Mouse (Mus musculus): Measurements from ENCODE around the gene Gdpd1.
"Not testable (repeated sequence)": the region's sequence is repeated elsewhere in the genome, so short reads cannot be mapped to it uniquely, and the experiment has no call there.

Gene Gdpd1

DNA sequence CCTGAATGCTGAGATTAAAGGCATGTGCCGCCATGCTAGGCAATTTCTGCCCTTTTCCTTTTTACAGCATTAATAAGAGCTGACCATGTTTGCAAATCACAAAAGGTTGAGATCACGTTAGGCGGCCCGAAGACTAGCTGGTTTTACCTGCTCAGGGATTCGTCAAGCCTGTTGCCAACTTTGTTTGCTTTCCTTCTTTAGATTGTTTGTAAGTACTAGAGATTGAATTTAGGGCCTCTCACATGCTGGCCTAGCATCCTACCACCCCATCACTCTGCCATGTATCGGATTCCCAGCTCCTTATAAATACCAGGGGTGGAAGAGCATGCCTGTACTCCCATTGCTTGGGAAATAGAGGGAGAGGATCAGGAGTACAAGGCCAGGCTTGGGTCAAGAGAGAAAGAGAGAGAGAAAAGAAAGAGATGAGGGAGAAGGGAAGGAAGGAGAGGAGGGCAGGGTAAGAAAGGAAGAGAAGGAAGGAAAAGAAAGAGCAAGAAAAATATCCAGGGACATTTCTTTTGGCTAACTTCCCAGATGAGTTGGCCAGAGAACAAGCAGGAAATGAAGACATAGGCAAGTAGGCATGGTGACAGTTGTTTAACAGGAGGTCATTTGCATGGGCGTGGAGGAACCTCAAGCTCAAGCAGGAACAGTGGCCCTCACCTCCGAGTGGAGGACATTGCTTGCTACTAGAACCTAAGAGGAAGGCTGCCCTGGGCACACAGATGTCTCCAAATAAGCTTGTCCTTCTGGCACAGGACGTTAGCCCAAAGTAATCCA is 47.6 kb downstream of the Gdpd1 start:
- DNase-seq (ENCODE audit: low spot score) = no peak

GRCm38 (mm10) chr11:87025351-87025750 is 48.5 kb downstream of the Gdpd1 start:
- DNase-seq (ENCODE audit: low spot score) = no peak

DNA sequence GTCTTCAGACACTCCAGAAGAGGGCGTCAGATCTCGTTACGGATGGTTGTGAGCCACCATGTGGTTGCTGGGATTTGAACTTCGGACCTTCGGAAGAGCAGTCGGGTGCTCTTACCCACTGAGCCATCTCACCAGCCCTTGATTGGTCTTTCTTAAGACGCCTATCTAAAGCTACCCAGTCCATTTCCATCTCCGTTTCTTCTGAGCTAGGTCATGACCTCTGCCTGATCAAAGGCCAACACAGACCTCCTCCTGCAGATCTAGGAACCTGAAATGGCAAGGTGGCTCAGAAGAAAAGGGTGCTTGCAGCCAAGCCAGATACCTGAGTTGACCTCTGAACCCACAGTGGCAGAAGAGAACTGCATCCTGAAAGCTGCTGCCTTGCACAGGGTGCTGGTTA is 50.6 kb downstream of the Gdpd1 start:
- not testable (repeated sequence) for DNase-seq (ENCODE audit: low spot score)

GRCm38 (mm10) chr11:87022765-87023164 is 51.1 kb downstream of the Gdpd1 start:
- DNase-seq (ENCODE audit: low spot score) = no peak

DNA sequence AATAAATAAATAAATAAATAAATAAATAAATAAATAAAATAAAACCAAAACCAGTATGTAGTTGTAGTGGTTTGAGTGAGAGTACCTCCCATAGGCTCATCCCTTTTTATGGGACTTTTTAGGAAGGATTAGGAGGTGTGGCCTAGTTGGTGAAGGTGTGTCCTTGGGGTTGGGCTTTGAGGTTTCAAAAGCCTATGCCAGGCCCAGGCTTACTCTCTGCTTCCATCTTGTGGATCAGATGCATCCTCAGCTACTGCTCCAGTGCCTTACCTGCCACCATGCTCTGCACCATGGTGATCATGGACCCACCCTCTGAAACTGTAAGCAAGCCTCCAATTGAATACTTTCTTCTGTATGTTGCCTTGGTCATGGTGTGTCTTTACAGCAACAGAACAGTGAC is 52.3 kb downstream of the Gdpd1 start:
- DNase-seq (ENCODE audit: low spot score) = no peak

GRCm38 (mm10) chr11:87020449-87020848 is 53.4 kb downstream of the Gdpd1 start:
- no peak for DNase-seq (ENCODE audit: low spot score)

- DNase-seq (ENCODE audit: low spot score) = no peak
Measured at GRCm38 (mm10) chr11:87019431-87019830, 54.4 kb downstream of the Gdpd1 start.

- DNase-seq (ENCODE audit: low spot score) = no peak
Measured at GRCm38 (mm10) chr11:87018081-87018480, 55.8 kb downstream of the Gdpd1 start.

DNA sequence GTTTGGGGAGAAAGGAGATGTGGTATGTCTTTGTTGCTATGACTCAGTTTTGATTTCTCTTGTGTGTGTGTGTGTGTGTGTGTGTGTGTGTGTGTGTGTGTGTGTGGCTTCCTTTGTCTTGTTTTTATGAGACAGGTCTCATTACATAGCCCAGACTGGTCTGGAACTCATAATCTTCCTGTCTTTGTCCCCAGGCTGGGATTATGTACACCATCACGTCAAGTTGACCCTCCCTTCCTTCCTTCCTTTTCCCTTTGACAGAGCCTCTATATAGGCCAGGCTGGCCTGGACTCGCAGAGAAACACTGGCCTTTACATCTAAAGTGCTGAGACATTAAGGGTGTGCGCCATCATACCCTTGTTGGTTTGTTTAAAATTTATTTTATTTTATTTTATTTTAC is 58.2 kb downstream of the Gdpd1 start:
- no peak for DNase-seq (ENCODE audit: low spot score)

- DNase-seq (ENCODE audit: low spot score) = peak; percentile 49
Measured at GRCm38 (mm10) chr11:87010476-87010875, 63.4 kb downstream of the Gdpd1 start.

DNA sequence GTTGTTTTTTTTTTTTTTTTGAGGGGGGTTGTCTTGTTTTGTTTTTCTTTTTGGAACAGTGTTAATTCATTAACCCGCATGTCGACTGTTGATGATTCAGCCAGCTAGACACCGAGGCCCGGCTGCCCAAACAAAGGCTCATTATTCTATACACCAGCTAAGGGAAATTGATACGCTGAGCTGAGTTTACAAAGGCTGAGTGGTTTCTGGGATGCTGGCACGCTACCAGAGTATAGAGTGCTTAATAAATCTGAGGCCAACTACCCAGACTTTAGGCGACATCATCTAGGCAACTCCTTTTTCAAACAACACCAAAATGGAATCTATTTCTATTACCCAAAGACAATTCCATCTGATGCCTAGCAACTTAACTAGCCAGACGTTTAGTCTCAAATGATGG is 66.5 kb downstream of the Gdpd1 start:
- DNase-seq (ENCODE audit: low spot score) = no peak

- no peak for DNase-seq (ENCODE audit: low spot score)
Measured at GRCm38 (mm10) chr11:87004960-87005755, 68.7 kb downstream of the Gdpd1 start.

DNA sequence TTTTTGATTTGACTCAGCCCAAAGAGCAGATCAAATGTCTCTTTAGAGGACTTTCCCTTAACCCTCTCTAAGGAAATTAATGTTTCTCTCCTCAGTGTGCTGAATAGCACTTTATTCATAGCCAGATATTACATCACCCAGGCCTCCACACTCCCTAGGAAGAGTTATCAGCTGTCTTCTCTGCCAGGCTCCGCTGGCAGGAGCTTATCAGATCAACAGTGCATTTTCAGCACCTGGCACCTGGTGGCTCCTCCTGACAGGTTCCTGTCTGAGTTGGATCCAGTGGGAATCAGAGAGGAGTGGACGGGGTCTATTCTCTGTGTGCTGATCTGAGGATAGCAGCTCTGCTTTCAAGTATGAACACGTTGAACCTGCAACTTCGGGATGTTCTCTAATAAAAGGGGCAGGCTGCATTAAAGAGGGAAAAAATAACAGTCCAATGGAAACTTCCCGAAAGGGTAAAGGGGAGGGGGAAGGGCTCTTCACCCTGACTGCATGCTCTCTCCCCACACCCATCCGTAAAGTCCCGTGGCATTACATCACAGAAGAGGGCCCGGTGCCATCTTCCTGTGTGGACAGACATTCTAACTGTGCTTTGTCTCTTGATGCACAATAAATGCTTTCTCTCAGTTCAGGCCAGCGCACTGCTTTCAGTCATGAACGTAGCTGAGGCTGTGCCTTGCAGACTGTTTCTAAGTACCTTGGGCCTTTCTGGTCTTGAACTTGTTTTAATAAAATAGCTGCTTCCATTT is 71.6 kb downstream of the Gdpd1 start:
- no peak for DNase-seq (ENCODE audit: low spot score)

DNA sequence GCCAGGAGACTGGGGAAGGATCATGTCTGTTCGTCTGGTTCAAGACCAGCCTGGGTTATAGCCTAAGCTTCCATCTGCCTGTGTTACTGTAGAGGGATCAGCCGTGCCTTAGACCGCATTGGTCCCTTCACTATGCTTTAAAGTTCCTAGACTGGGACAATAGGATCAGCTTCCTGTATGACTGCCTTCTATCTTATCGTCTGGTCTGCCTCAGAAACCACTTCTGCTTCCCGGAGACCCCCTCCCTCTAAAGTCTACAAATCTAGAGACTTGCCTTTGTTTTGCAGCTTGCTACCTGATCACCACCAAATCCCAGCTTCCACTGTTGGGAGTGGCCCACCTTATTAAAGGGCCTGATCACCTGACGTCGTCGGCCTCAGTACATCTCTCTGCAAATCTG is 72.6 kb downstream of the Gdpd1 start:
- DNase-seq (ENCODE audit: low spot score) = no peak

- DNase-seq (ENCODE audit: low spot score) = no peak
Measured at GRCm38 (mm10) chr11:86996266-86996665, 77.6 kb downstream of the Gdpd1 start.

- DNase-seq (ENCODE audit: low spot score) = peak; percentile 59
Measured at GRCm38 (mm10) chr11:86995625-86996221, 78.1 kb downstream of the Gdpd1 start.

- DNase-seq (ENCODE audit: low spot score) = no peak
Measured at GRCm38 (mm10) chr11:86994791-86995624, 78.9 kb downstream of the Gdpd1 start.

GRCm38 (mm10) chr11:86994330-86994729 is 79.5 kb downstream of the Gdpd1 start:
- no peak for DNase-seq (ENCODE audit: low spot score)

- DNase-seq (ENCODE audit: low spot score) = peak; percentile 95
Measured at GRCm38 (mm10) chr11:86993041-86994037, 80.5 kb downstream of the Gdpd1 start, which contains the start of gene Ypel2. Gene Ypel2 (minus strand): TSS chr11:86993707.

DNA sequence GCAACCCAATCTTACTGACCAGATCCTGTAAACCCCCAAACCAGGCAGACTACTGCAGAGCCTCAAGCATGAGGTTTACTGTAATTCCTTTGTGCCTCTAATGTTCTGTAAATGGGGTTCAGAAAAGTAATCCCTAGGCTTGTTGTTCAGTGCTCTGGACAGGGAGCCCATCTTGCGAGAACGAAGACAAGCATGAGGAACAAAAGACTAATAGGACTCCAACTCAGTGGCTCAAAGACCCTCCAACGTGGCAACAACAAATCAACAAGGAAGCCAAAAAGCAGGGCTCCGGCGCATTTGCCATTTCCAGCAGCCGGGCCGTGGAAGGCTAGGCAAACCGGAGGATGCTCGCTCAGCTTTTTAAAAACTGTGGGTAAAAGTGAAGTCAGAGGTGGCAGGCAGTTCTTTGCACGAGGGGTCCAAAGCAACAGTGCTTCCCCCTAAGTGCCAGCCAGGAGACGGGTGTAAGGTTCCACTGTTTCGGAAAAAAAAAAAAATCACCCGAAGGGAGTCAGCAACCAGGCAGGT is 81.3 kb downstream of the Gdpd1 start:
- DNase-seq (ENCODE audit: low spot score) = no peak
